Mouse (Mus musculus): Measurements from ENCODE around the gene Ppil6. TPM values are rescaled to one million over a fixed set of nuclear protein-coding genes. Genes with fewer than 3 reads are reported as not detected.

The Ppil6 gene
- polyA plus RNA-seq, 1 experiment: not detected

GRCm38 (mm10) chr10:41553711-41554110 lies 63.5 kb downstream of the Ppil6 start:
- Histone ChIP-seq H3K4me3 (ENCODE audit: insufficient read depth, low read length) (no peak overlapping the region), H3K4me1 (ENCODE audit: control insufficient read depth, insufficient read depth, low read length) (peaks cover 15% of the 10 kb centered on the region), H3K27ac (ENCODE audit: insufficient read depth, low read length) (0 out of 2 replicates have a peak overlapping the region, but pooled peaks have one; percentile 41)
- TF ChIP-seq POLR2A (IDR thresholded peaks at IDR 0.05; ENCODE audit: low read depth, low read length) (no peak), CTCF (IDR thresholded peaks at IDR 0.05; ENCODE audit: borderline replicate concordance, insufficient read depth, low read length) (no peak)

- TF ChIP-seq CTCF (IDR thresholded peaks at IDR 0.05; ENCODE audit: borderline replicate concordance, insufficient read depth, low read length): no peak
- no peak for TF ChIP-seq POLR2A (IDR thresholded peaks at IDR 0.05; ENCODE audit: low read depth, low read length)
These were observed 64.8 kb downstream of the Ppil6 start for GRCm38 (mm10) chr10:41555081-41555480.

GRCm38 (mm10) chr10:41558401-41558800 lies 68.2 kb downstream of the Ppil6 start:
- TF ChIP-seq POLR2A (IDR thresholded peaks at IDR 0.05; ENCODE audit: low read depth, low read length) (no peak), CTCF (IDR thresholded peaks at IDR 0.05; ENCODE audit: borderline replicate concordance, insufficient read depth, low read length) (no peak)
- H3K4me1 ChIP-seq (ENCODE audit: control insufficient read depth, insufficient read depth, low read length): peaks cover 6% of the 10 kb centered on the region
- no peak overlapping the region for H3K27ac ChIP-seq (ENCODE audit: insufficient read depth, low read length)
- H3K4me3 ChIP-seq (ENCODE audit: insufficient read depth, low read length): no peak overlapping the region

More at GRCm38 (mm10) chr10:41555081-41555480, 64.8 kb downstream of the Ppil6 start:
- Histone ChIP-seq H3K4me3 (ENCODE audit: insufficient read depth, low read length) (no peak overlapping the region), H3K27ac (ENCODE audit: insufficient read depth, low read length) (no peak overlapping the region), H3K4me1 (ENCODE audit: control insufficient read depth, insufficient read depth, low read length) (peaks cover 15% of the 10 kb centered on the region)

- TF ChIP-seq CTCF (IDR thresholded peaks at IDR 0.05; ENCODE audit: borderline replicate concordance, insufficient read depth, low read length) (no peak), POLR2A (IDR thresholded peaks at IDR 0.05; ENCODE audit: low read depth, low read length) (no peak)
- no peak overlapping the region for H3K4me3 ChIP-seq (ENCODE audit: insufficient read depth, low read length)
- H3K27ac ChIP-seq (ENCODE audit: insufficient read depth, low read length): no peak overlapping the region
- H3K4me1 ChIP-seq (ENCODE audit: control insufficient read depth, insufficient read depth, low read length): no peaks in the 10 kb centered on the region; the same call in 1 of the 2 replicates
These were observed 71.6 kb downstream of the Ppil6 start for GRCm38 (mm10) chr10:41561701-41562395.

Other genes starting within 250 kb of the Ppil6 start
- 19.6 and 20.8 TPM in 2 replicates for gene Fig4, start 187.2 kb upstream of the Ppil6 start, polyA plus RNA-seq (2011; ENCODE audit: insufficient read length, low read depth, missing spikeins)
- not detected in 2 replicates for gene Ak9, start 186.5 kb upstream of the Ppil6 start, polyA plus RNA-seq (2011; ENCODE audit: insufficient read length, low read depth, missing spikeins)
- gene Zbtb24, start 40.1 kb upstream of the Ppil6 start, polyA plus RNA-seq (2011; ENCODE audit: insufficient read length, low read depth, missing spikeins): 11.1 TPM in 2 replicates
- 50.0 and 61.4 TPM in 2 replicates for gene Mical1, start 14.1 kb upstream of the Ppil6 start, polyA plus RNA-seq (2011; ENCODE audit: insufficient read length, low read depth, missing spikeins)
- 13.7 and 16.7 TPM in 2 replicates for gene Smpd2, start 70 bp upstream of the Ppil6 start, polyA plus RNA-seq (2011; ENCODE audit: insufficient read length, low read depth, missing spikeins)
- gene Cd164, start 29.0 kb downstream of the Ppil6 start, polyA plus RNA-seq (2011; ENCODE audit: insufficient read length, low read depth, missing spikeins): 284 and 337 TPM in 2 replicates
- gene Ccdc162, start 226.2 kb downstream of the Ppil6 start, polyA plus RNA-seq (2011; ENCODE audit: insufficient read length, low read depth, missing spikeins): 0.28 and 0.81 TPM in 2 replicates